Mouse (Mus musculus) megakaryocyte, embryonic 14.5 days (primary cell): ENCODE data around the gene Sbpl. TPM values are rescaled to one million over a fixed set of nuclear protein-coding genes. Genes with fewer than 3 reads are reported as not detected.
"Not testable (repeated sequence)": the region's sequence is repeated elsewhere in the genome, so short reads cannot be mapped to it uniquely, and the experiment has no call there.

Experiments
- H3K27me3 ChIP-seq: replicated peaks from 2 replicates; pipeline ENCODE3; 2012; ENCODE audit warnings: inconsistent platforms
- H3K36me3 ChIP-seq: replicated peaks from 2 replicates; pipeline ENCODE3; 2012; ENCODE audit warnings: low read length, inconsistent platforms, mixed read lengths
- H3K4me1 ChIP-seq: 2 replicates; pipeline ENCODE4 v1.6.1; 2012; ENCODE audit warnings: inconsistent platforms
- H3K4me3 ChIP-seq: replicated peaks from 2 replicates; pipeline ENCODE3; 2012; ENCODE audit warnings: moderate library complexity, mild to moderate bottlenecking, inconsistent platforms
- H3K9me3 ChIP-seq: 2 replicates; pipeline ENCODE4 v1.6.1; 2012; ENCODE audit warnings: inconsistent platforms
- FLI1 ChIP-seq: IDR thresholded peaks from 2 replicates; pipeline ENCODE4 v1.6.1; 2012; ENCODE audit warnings: low read length, inconsistent platforms, mixed read lengths
- GATA1 ChIP-seq: IDR thresholded peaks from 3 replicates; pipeline ENCODE4 v1.6.1; 2012; ENCODE audit warnings: mixed read lengths, low read length, inconsistent platforms, borderline replicate concordance
- polyA plus RNA-seq: library from polyadenylated mRNA; stranded (reverse); fragments of >175 nt; gene quantifications from 2 replicates; pipeline ENCODE4 v1.2.3, GENCODE M21; 2012; ENCODE audit warnings: low replicate concordance; ENCODE audit not compliant: insufficient read depth

Sbpl gene
- polyA plus RNA-seq, 1 experiment, result not detected

GRCm38 (mm10) chr17:23965805-23966425 is 10.8 kb upstream of the Sbpl start:
- no peaks in the 10 kb centered on the region for H3K36me3 ChIP-seq
- H3K4me1 ChIP-seq, result peaks cover 9% of the 10 kb centered on the region; the same call in 1 of the 2 replicates
- no peaks in the 10 kb centered on the region for H3K9me3 ChIP-seq
- TF ChIP-seq GATA1, result no peak
- TF ChIP-seq FLI1, result no peak
- H3K27me3 ChIP-seq, result peaks cover 25% of the 10 kb centered on the region
- no peak overlapping the region for H3K4me3 ChIP-seq

DNA sequence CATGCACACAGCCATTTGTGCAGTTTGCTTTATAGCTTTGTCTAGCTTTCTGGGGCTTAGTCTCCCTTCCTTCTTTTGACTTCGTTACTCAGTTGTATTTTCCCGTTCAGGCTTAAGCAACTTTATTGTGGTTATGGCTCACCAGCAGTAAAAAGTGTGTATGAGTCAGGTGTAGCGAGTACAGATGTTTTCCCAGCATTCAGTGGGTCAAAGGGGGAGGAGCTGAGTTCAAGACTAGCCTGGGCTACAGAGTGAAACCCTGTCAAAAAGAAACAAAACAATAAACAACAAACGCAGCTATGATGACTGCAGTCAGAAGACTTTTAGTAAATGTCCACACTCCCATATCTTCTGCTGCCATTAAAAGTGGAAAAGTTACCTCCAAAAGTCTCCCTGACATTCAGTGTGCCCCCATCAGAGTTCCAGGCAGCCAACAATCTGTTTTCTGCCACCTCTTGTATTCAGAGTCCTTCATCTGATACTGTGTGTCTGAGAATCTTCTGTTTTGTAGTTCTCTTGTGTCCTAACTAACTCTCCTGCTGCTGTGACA is 6.6 kb upstream of the Sbpl start:
- Histone ChIP-seq H3K9me3 (no peaks in the 10 kb centered on the region), H3K4me1 (peaks cover 5% of the 10 kb centered on the region; the same call in 1 of the 2 replicates), H3K36me3 (no peaks in the 10 kb centered on the region), H3K4me3 (no peak overlapping the region), H3K27me3 (peaks cover 28% of the 10 kb centered on the region)
- TF ChIP-seq GATA1 (no peak), FLI1 (no peak)

DNA sequence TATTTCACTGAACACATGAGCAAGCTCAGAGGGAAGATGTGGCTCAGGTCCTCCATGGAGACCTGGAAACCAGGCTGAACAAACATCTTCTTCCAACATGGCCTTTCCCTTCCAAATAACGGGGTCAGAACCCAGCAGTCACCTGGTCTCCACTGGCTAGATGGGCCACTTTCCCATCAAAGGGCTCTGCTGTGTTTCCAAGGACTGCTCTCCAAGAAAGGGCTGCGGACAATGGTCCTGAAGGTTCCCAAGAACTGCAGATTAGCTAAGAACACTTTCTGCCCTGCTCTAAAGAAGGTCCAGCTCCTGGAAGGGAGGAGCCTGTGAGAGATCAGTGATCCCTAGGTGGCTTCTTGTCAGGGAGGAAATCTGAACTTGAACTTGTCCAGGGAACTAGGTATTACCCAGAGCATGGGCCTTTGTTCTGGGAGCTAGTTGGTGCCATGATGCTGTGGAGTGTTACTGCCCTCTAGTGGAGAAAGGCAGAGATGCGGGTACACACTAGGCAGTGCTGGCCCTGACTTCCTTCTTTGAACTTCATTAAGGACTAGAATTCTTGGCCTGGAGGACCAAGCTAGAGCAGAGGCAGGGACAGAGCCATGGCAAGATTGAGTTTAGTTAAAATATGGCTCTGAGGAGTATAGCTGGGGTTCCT is 5.1 kb upstream of the Sbpl start:
- no peak overlapping the region for H3K4me3 ChIP-seq
- TF ChIP-seq FLI1, result no peak
- no peak for TF ChIP-seq GATA1
- no peaks in the 10 kb centered on the region for H3K9me3 ChIP-seq
- peaks cover 25% of the 10 kb centered on the region for H3K27me3 ChIP-seq
- no peaks in the 10 kb centered on the region for H3K36me3 ChIP-seq
- no peaks in the 10 kb centered on the region for H3K4me1 ChIP-seq

GRCm38 (mm10) chr17:23950828-23951227 is 4.2 kb downstream of the Sbpl start:
- not testable (repeated sequence) for H3K4me3 ChIP-seq, H3K9me3 ChIP-seq, H3K36me3 ChIP-seq, H3K4me1 ChIP-seq, H3K27me3 ChIP-seq

- TF ChIP-seq GATA1, result no peak
- TF ChIP-seq FLI1, result no peak
- no peaks in the 10 kb centered on the region for H3K9me3 ChIP-seq
- H3K4me1 ChIP-seq, result no peaks in the 10 kb centered on the region
- no peak overlapping the region for H3K4me3 ChIP-seq
- H3K36me3 ChIP-seq, result no peaks in the 10 kb centered on the region
- no peaks in the 10 kb centered on the region for H3K27me3 ChIP-seq
Observed at GRCm38 (mm10) chr17:23949068-23949467, 6.0 kb downstream of the Sbpl start.

- H3K4me1 ChIP-seq, H3K36me3 ChIP-seq, H3K27me3 ChIP-seq, H3K4me3 ChIP-seq, H3K9me3 ChIP-seq: not testable (repeated sequence)
Observed at GRCm38 (mm10) chr17:23947486-23947885, 7.6 kb downstream of the Sbpl start.

GRCm38 (mm10) chr17:23941372-23941771 is 13.7 kb downstream of the Sbpl start, which contains the start of gene Sbp:
Gene Sbp (plus strand): TSS chr17:23941672.
- peaks cover 13% of the 10 kb centered on the region for H3K27me3 ChIP-seq
- no peaks in the 10 kb centered on the region for H3K36me3 ChIP-seq
- H3K4me1 ChIP-seq, result peaks cover 5% of the 10 kb centered on the region
- H3K9me3 ChIP-seq, result no peaks in the 10 kb centered on the region
- H3K4me3 ChIP-seq, result no peak within 1 kb of the TSS
- TF ChIP-seq FLI1 (no peak), GATA1 (no peak)

DNA sequence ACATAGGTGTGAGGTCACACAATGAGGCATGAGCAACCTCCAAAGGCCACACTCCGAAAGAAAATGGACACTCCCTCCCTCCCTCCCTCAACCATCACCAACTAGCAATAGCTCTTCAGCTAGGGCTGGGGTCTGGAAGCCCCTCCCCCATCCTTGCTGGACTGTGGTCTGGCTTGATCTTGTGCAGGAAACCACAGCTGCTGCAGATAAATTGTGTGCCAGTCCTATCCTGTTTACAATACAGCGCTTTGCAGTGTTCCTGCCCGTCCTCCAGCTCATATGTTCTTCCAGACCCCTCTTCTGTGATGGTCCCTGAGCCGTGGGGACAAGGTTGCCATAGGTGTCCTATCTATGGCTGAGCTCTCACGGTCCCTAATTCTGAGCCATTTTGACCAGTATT is 23.9 kb downstream of the Sbpl start:
- Histone ChIP-seq H3K36me3 (no peaks in the 10 kb centered on the region), H3K4me3 (peak overlapping the region; percentile 50), H3K4me1 (peaks cover 13% of the 10 kb centered on the region), H3K27me3 (peaks cover 31% of the 10 kb centered on the region), H3K9me3 (peaks cover 8% of the 10 kb centered on the region; the same call in 1 of the 2 replicates)
- TF ChIP-seq GATA1, result no peak
- TF ChIP-seq FLI1, result no peak

GRCm38 (mm10) chr17:23925090-23925493 is 30.0 kb downstream of the Sbpl start:
- Histone ChIP-seq H3K4me1 (peaks cover 15% of the 10 kb centered on the region), H3K4me3 (peak overlapping the region; percentile 96), H3K9me3 (no peaks in the 10 kb centered on the region), H3K36me3 (no peaks in the 10 kb centered on the region), H3K27me3 (peaks cover 14% of the 10 kb centered on the region)
- TF ChIP-seq GATA1, result no peak
- no peak for TF ChIP-seq FLI1

- no peak for TF ChIP-seq FLI1
- no peak for TF ChIP-seq GATA1
Observed at GRCm38 (mm10) chr17:23924531-23925007, 30.5 kb downstream of the Sbpl start.

GRCm38 (mm10) chr17:23917158-23917557 is 37.9 kb downstream of the Sbpl start, which contains the start of gene Dcpp3:
Gene Dcpp3 (plus strand): TSS chr17:23917458.
- not testable (repeated sequence) for H3K27me3 ChIP-seq, H3K4me1 ChIP-seq, H3K36me3 ChIP-seq, H3K4me3 ChIP-seq, H3K9me3 ChIP-seq

More at GRCm38 (mm10) chr17:23924531-23925007, 30.5 kb downstream of the Sbpl start:
- Histone ChIP-seq H3K9me3 (no peaks in the 10 kb centered on the region), H3K36me3 (no peaks in the 10 kb centered on the region), H3K27me3 (peaks cover 10% of the 10 kb centered on the region), H3K4me1 (peaks cover 15% of the 10 kb centered on the region), H3K4me3 (peak overlapping the region; percentile 96)
